Mouse (Mus musculus): ENCODE data around the gene Lrrtm3. TPM values are rescaled to one million over a fixed set of nuclear protein-coding genes. Genes with fewer than 3 reads are reported as not detected.
A peak's percentile ranks its signal among the peaks of the same experiment; 100 is the strongest.

Gene Lrrtm3
- total RNA-seq, 4 experiments from 2014 or later: 20.4 to 32.5 (median 24.7) TPM

GRCm38 (mm10) chr10:63899891-63900290 is 190.2 kb downstream of the Lrrtm3 start:
- no peak for DNase-seq (ENCODE audit: low spot score in 2 of 2)

- DNase-seq (ENCODE audit: low spot score in 2 of 2): no peak
Measured at GRCm38 (mm10) chr10:63894612-63895011, 195.5 kb downstream of the Lrrtm3 start.

DNA sequence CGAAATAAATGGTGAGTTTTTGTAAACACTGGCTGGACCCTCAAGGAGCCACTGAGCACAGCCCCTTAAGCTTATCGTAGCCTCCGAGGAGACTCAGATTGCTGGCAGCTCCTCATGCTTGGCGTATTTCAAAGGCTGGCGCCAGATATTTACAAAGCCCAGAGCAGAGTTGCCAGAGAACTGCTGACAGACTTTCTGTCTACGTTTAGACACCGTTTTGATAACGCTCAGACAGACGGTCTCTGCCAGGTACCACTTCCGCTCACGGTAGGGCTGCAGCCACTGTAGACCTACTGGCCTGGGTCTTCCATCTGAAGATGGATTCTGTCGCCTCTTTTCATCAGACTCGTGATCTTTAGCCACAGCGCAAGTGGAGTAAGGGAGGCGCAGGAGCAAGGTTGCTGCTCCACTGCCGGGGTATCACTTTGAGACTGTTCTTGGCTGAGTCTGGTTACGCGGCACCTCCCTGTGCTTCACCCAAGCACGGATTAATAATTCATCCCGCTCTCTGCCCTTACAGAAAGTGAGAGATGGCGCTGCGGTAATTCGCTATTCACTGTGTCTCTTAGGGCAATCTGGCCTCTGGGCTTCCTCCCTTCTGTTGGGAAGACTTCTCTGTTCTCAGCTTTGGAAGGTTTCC is 203.5 kb downstream of the Lrrtm3 start:
- peak in 1 of 2 experiments; percentile 9 for DNase-seq (ENCODE audit: low spot score in 2 of 2)

DNA sequence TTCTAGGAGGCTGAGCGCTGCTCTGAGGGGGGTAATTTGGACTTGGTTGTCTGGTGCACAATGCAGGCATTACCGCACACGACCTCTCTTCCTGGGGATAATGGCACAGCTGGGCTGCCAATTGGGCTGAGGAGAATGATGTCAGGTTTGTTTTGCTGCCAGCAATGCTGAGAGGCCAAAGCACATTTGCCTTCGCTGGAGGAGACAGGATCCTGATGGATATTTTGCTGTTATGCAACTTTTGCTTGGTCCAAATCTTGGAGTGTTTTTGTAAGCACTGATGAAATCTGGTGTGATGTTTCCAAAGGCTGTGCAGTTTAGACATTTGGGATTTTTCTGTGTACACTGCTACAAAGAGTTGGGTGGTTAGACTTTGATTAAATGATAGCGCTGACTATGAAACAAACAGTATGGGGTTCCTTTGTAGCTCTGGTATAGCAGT is 209.6 kb downstream of the Lrrtm3 start:
- DNase-seq (ENCODE audit: low spot score in 2 of 2): peak; percentile 24 to 42

Other genes starting within 250 kb of the Lrrtm3 start
- 1 to 10 TPM; 2.5 to 4.0 (median 2.6) TPM for gene Gm10118, start 162.8 kb downstream of the Lrrtm3 start, total RNA-seq (2022)